Mouse (Mus musculus) stomach, postnatal 0 days (tissue): ENCODE results near the gene Pih1d1. TPM values are rescaled to one million over a fixed set of nuclear protein-coding genes. Genes with fewer than 3 reads are reported as not detected.

ENCODE experiments used
- ATAC-seq: fragments of 200-750 bp; cut with Nextera tagmentation; 2 replicates; pipeline ENCODE4 v1.8.0; 2017; ENCODE audit not compliant: low FRiP score, low TSS enrichment
- DNase-seq: peaks from one replicate; pipeline ENCODE4 v3.0.0-alpha.2; 2016; ENCODE audit warnings: low spot score
- H3K27ac ChIP-seq: fragments of 300-500 bp; sonication (generic); replicated peaks from 2 replicates; pipeline ENCODE4 v1.5.1; 2014; ENCODE audit warnings: mild to moderate bottlenecking, control low read depth
- H3K27me3 ChIP-seq: fragments of 300-500 bp; sonication (generic); 2 replicates; pipeline ENCODE4 v1.6.1; 2014; ENCODE audit warnings: low read length; ENCODE audit not compliant: control insufficient read depth, insufficient read depth
- H3K36me3 ChIP-seq: fragments of 300-500 bp; sonication (generic); 2 replicates; pipeline ENCODE4 v1.6.1; 2014; ENCODE audit warnings: low read length, mixed read lengths; ENCODE audit not compliant: control insufficient read depth, insufficient read depth
- H3K4me1 ChIP-seq: fragments of 300-500 bp; sonication (generic); replicated peaks from 2 replicates; pipeline ENCODE4 v1.6.1; 2014; ENCODE audit warnings: antibody characterized with exemption; ENCODE audit not compliant: control insufficient read depth, insufficient read depth
- H3K4me2 ChIP-seq: fragments of 300-500 bp; sonication (generic); replicated peaks from 2 replicates; pipeline ENCODE4 v1.6.1; 2014; ENCODE audit warnings: low read depth, mild to moderate bottlenecking, control low read depth, moderate library complexity
- H3K4me3 ChIP-seq: fragments of 300-500 bp; sonication (generic); 2 replicates; pipeline ENCODE4 v1.5.1; 2014; ENCODE audit warnings: low read depth, low read length, control low read depth
- H3K9ac ChIP-seq: fragments of 300-500 bp; sonication (generic); 2 replicates; pipeline ENCODE4 v1.6.1; 2014; ENCODE audit warnings: mild to moderate bottlenecking, low read length, control low read depth, mixed read lengths
- H3K9me3 ChIP-seq: fragments of 300-500 bp; sonication (generic); 2 replicates; pipeline ENCODE4 v1.6.1; 2016; ENCODE audit warnings: low read length; ENCODE audit not compliant: control insufficient read depth
- CTCF ChIP-seq: IDR thresholded peaks from 2 replicates; pipeline ENCODE4 v1.5.1; 2016; ENCODE audit warnings: antibody characterized with exemption, low read depth, mild to moderate bottlenecking, moderate library complexity
- EP300 ChIP-seq: optimal IDR thresholded peaks from 2 replicates; pipeline ENCODE3; 2016; ENCODE audit warnings: antibody characterized with exemption
- WGBS: fragments of 180-500 bp; shearing (Covaris S2); extraction: QIAGEN DNeasy Blood & Tissue Kit; methylation state at CpG from one replicate; pipeline ENCODE4 v1.1.7; 2014; 5-methylcytosine and 5-hydroxymethylcytosine counted together
- polyA plus RNA-seq: library from polyadenylated mRNA; unstranded; fragments of >200 nt; fragmentation: Nextera tagmentation; extraction: Ambion mirVana; gene quantifications from 2 replicates; pipeline ENCODE4 v1.2.1, GENCODE M21; 2015

Pih1d1 gene
- polyA plus RNA-seq, 1 experiment from 2014 or later = 49.0 TPM

GRCm38 (mm10) chr7:45195341-45196175, 41.5 kb downstream of the Pih1d1 start:
- no peak overlapping the region for H3K9ac ChIP-seq
- no peak for TF ChIP-seq CTCF
- no peak for TF ChIP-seq EP300
- WGBS = 65% methylated on average over 13 of the region's 13 CpGs
- no peaks in the 10 kb centered on the region for H3K4me1 ChIP-seq
- DNase-seq = no peak
- H3K4me2 ChIP-seq = no peak overlapping the region
- no peaks in the 10 kb centered on the region for H3K36me3 ChIP-seq
- no peaks in the 10 kb centered on the region for H3K9me3 ChIP-seq
- no peak for ATAC-seq
- H3K27ac ChIP-seq = no peak overlapping the region
- no peak overlapping the region for H3K4me3 ChIP-seq
- no peaks in the 10 kb centered on the region for H3K27me3 ChIP-seq

- no peaks in the 10 kb centered on the region for H3K4me1 ChIP-seq
- no peaks in the 10 kb centered on the region for H3K36me3 ChIP-seq
- no peak for DNase-seq
- no peak for TF ChIP-seq EP300
- no peak for TF ChIP-seq CTCF
- H3K4me2 ChIP-seq = no peak overlapping the region
- H3K9me3 ChIP-seq = no peaks in the 10 kb centered on the region
- no peak overlapping the region for H3K4me3 ChIP-seq
- H3K27ac ChIP-seq = no peak overlapping the region
- WGBS = 86% methylated on average over 4 of the region's 4 CpGs
- no peak overlapping the region for H3K9ac ChIP-seq
- no peaks in the 10 kb centered on the region for H3K27me3 ChIP-seq
- ATAC-seq = no peak
These were observed 42.1 kb downstream of the Pih1d1 start for GRCm38 (mm10) chr7:45196176-45196535.

GRCm38 (mm10) chr7:45196994-45197393, 42.9 kb downstream of the Pih1d1 start:
- DNase-seq = no peak
- ATAC-seq = no peak
- no peaks in the 10 kb centered on the region for H3K4me1 ChIP-seq
- H3K27ac ChIP-seq = no peak overlapping the region
- H3K9ac ChIP-seq = no peak overlapping the region
- H3K36me3 ChIP-seq = no peaks in the 10 kb centered on the region
- 77% methylated on average over 5 of the region's 5 CpGs for WGBS
- no peaks in the 10 kb centered on the region for H3K27me3 ChIP-seq
- no peaks in the 10 kb centered on the region for H3K9me3 ChIP-seq
- H3K4me3 ChIP-seq = no peak overlapping the region
- no peak for TF ChIP-seq CTCF
- H3K4me2 ChIP-seq = no peak overlapping the region

- Histone ChIP-seq H3K36me3 (no peaks in the 10 kb centered on the region), H3K27me3 (no peaks in the 10 kb centered on the region), H3K9ac (0 out of 2 replicates have a peak overlapping the region, but pooled peaks have one; percentile 2), H3K4me2 (no peak overlapping the region), H3K4me3 (no peak overlapping the region), H3K4me1 (no peaks in the 10 kb centered on the region), H3K9me3 (no peaks in the 10 kb centered on the region), H3K27ac (no peak overlapping the region)
- ATAC-seq (peak; percentile 21; the same call in 1 of the 2 replicates), DNase-seq (peak; percentile 83)
- 9% methylated on average over 5 of the region's 5 CpGs for whole genome bisulfite sequencing
- TF ChIP-seq EP300 (no peak), CTCF (peak; percentile 92)
These were observed 44.3 kb downstream of the Pih1d1 start for GRCm38 (mm10) chr7:45198435-45198834.

GRCm38 (mm10) chr7:45198961-45199360, 44.9 kb downstream of the Pih1d1 start:
- H3K27me3 ChIP-seq = no peaks in the 10 kb centered on the region
- no peaks in the 10 kb centered on the region for H3K36me3 ChIP-seq
- H3K4me3 ChIP-seq = no peak overlapping the region
- no peak overlapping the region for H3K9ac ChIP-seq
- no peak for TF ChIP-seq CTCF
- DNase-seq = no peak
- no peak overlapping the region for H3K27ac ChIP-seq
- H3K4me2 ChIP-seq = no peak overlapping the region
- ATAC-seq = no peak
- no peaks in the 10 kb centered on the region for H3K9me3 ChIP-seq
- H3K4me1 ChIP-seq = no peaks in the 10 kb centered on the region
- WGBS = 68% methylated on average over 11 of the region's 11 CpGs

GRCm38 (mm10) chr7:45202654-45203053, 48.6 kb downstream of the Pih1d1 start:
- no peaks in the 10 kb centered on the region for H3K27me3 ChIP-seq
- no peaks in the 10 kb centered on the region for H3K4me1 ChIP-seq
- H3K4me2 ChIP-seq = no peak overlapping the region
- no peak for ATAC-seq
- no peak overlapping the region for H3K4me3 ChIP-seq
- H3K9me3 ChIP-seq = no peaks in the 10 kb centered on the region
- 28% methylated on average over 9 of the region's 10 CpGs for WGBS
- no peaks in the 10 kb centered on the region for H3K36me3 ChIP-seq
- H3K9ac ChIP-seq = no peak overlapping the region
- no peak for DNase-seq
- H3K27ac ChIP-seq = no peak overlapping the region
- TF ChIP-seq CTCF (no peak), EP300 (no peak)
